Mouse (Mus musculus): ENCODE measurements around the gene Krt6a. TPM values are rescaled to one million over a fixed set of nuclear protein-coding genes. Genes with fewer than 3 reads are reported as not detected.

Gene Krt6a
- 30.7 and 42.9 TPM in 2 replicates for polyA plus RNA-seq (2015; fragmentation: Nextera tagmentation; extraction: Ambion mirVana)

DNA sequence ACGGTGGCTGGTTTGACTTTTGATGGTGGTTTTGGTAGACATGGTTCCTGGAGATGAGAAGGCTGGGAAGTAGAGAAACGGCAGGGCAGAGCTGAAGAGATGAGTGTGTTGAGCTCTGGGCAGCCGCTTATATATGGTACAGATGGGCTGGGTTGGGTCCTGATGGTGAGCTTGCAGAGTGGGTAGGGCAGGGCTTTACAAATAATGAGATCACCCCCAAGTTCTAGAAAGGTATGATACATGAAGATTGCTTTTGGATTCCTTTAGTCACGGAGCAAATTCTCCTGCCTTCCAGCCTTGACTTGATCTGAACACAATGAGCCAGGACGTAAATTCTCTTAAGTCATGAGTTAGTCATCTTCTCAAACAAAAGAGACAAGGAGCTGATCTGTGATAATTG lies at the start of gene Krt6a:
TSS of gene Krt6a (minus strand) at position 101 of the 400 bp plus-strand sequence.
- H3K4me1 ChIP-seq (replicated peaks; ENCODE audit: control insufficient read depth, insufficient read depth), result no peaks in the 10 kb centered on the region
- H3K4me3 ChIP-seq (ENCODE audit: low read depth, low read length), result no peak within 1 kb of the TSS
- WGBS, result 65% methylated on average over 5 of the region's 5 CpGs

DNA sequence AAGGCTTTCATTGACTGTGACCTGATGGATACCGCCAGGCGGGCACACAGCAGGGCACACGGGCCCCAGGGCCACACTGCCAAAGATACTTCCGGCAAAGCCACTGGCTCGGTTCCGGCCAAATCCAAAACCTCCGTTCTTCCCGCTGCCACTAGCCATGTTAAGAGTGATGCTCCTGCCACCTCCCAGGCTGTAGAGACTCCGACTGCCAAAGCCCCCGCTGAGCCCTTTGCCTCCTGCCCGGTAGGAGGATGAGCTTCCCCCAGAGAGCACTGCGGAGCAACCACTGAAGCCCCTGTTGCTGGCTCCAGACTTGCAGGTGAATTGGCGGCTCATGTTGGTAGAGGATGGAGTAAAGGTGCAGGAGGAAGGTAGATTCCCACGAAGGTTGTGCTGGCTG lies 48.6 kb upstream of the Krt6a start, which contains the start of gene Krt71:
TSS of gene Krt71 (minus strand) at position 399 of the 400 bp plus-strand sequence.
- H3K9me3 ChIP-seq (ENCODE audit: control insufficient read depth, low read length), result no peaks in the 10 kb centered on the region
- H3K4me3 ChIP-seq (ENCODE audit: low read depth, low read length), result no peak within 1 kb of the TSS
- ATAC-seq (ENCODE audit: low FRiP score, low TSS enrichment) (no peak), DNase-seq (ENCODE audit: low spot score) (no peak)
- TF ChIP-seq CTCF (IDR thresholded peaks at IDR 0.05; ENCODE audit: low read depth) (no peak), EP300 (optimal IDR thresholded peaks at IDR 0.05) (no peak)
- no peaks in the 10 kb centered on the region for H3K4me1 ChIP-seq (replicated peaks; ENCODE audit: control insufficient read depth, insufficient read depth)
- H3K27me3 ChIP-seq (ENCODE audit: control insufficient read depth, insufficient read depth, low read length), result no peaks in the 10 kb centered on the region
- WGBS, result 63% methylated on average over 14 of the region's 14 CpGs
- H3K4me2 ChIP-seq (replicated peaks; ENCODE audit: low read depth), result no peak within 1 kb of the TSS
- H3K27ac ChIP-seq (replicated peaks), result no peak within 1 kb of the TSS
- H3K36me3 ChIP-seq (ENCODE audit: control insufficient read depth, insufficient read depth, low read length), result no peaks in the 10 kb centered on the region
- H3K9ac ChIP-seq (ENCODE audit: low read length), result no peak within 1 kb of the TSS

More for the DNA sequence above, at the start of gene Krt6a:
- Histone ChIP-seq H3K9me3 (ENCODE audit: control insufficient read depth, low read length) (no peaks in the 10 kb centered on the region), H3K27me3 (ENCODE audit: control insufficient read depth, insufficient read depth, low read length) (no peaks in the 10 kb centered on the region), H3K36me3 (ENCODE audit: control insufficient read depth, insufficient read depth, low read length) (no peaks in the 10 kb centered on the region), H3K9ac (ENCODE audit: low read length) (no peak within 1 kb of the TSS), H3K4me2 (replicated peaks; ENCODE audit: low read depth) (no peak within 1 kb of the TSS), H3K27ac (replicated peaks) (no peak within 1 kb of the TSS)
- no peak for TF ChIP-seq EP300 (optimal IDR thresholded peaks at IDR 0.05)
- no peak for TF ChIP-seq CTCF (IDR thresholded peaks at IDR 0.05; ENCODE audit: low read depth)
- no peak for ATAC-seq (ENCODE audit: low FRiP score, low TSS enrichment)
- DNase-seq (ENCODE audit: low spot score), result no peak

DNA sequence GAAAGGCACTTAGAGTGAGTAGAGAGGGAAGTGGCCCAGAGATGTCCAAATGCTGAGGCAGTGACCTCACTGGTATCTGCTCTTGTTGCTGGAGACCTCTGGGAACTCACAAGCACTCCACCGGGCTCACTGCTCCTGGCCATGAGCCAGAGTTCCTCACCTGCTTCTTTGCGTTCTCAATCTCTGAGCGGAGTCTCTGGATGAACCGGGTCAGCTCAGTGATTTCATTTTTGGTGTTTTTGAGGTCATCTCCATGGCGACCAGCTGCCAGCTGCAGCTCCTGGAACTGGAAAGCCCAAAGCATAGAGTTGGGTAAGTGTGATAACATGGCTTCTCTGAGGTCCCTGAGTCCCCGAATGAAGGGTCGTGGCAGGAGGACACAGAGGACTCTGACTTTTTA lies 43.7 kb upstream of the Krt6a start:
- Histone ChIP-seq H3K36me3 (ENCODE audit: control insufficient read depth, insufficient read depth, low read length) (no peaks in the 10 kb centered on the region), H3K4me2 (replicated peaks; ENCODE audit: low read depth) (no peak overlapping the region), H3K9me3 (ENCODE audit: control insufficient read depth, low read length) (no peaks in the 10 kb centered on the region), H3K9ac (ENCODE audit: low read length) (no peak overlapping the region), H3K4me3 (ENCODE audit: low read depth, low read length) (no peak overlapping the region), H3K27me3 (ENCODE audit: control insufficient read depth, insufficient read depth, low read length) (no peaks in the 10 kb centered on the region), H3K4me1 (replicated peaks; ENCODE audit: control insufficient read depth, insufficient read depth) (no peaks in the 10 kb centered on the region), H3K27ac (replicated peaks) (no peak overlapping the region)
- TF ChIP-seq EP300 (optimal IDR thresholded peaks at IDR 0.05) (no peak), CTCF (IDR thresholded peaks at IDR 0.05; ENCODE audit: low read depth) (no peak)
- ATAC-seq (ENCODE audit: low FRiP score, low TSS enrichment) (no peak), DNase-seq (ENCODE audit: low spot score) (no peak)
- WGBS, result 49% methylated on average over 7 of the region's 7 CpGs

DNA sequence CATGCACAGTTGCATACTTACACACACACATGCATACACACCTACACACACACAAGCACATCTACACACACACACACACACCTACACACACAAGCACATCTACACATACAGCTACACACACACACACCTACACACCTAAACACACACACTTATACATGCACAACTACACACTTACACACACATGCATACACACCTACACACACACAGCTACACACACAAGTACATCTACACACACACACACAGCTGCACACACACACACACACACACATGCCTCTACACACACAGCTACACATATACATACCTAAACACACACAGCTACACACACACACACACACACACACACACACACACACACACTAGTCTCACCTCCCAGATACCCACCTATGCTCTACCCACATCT lies 36.5 kb upstream of the Krt6a start:
- no peak for ATAC-seq (ENCODE audit: low FRiP score, low TSS enrichment)
- no peaks in the 10 kb centered on the region for H3K9me3 ChIP-seq (ENCODE audit: control insufficient read depth, low read length)
- no peaks in the 10 kb centered on the region for H3K36me3 ChIP-seq (ENCODE audit: control insufficient read depth, insufficient read depth, low read length)
- H3K27me3 ChIP-seq (ENCODE audit: control insufficient read depth, insufficient read depth, low read length), result no peaks in the 10 kb centered on the region
- no peak for DNase-seq (ENCODE audit: low spot score)
- TF ChIP-seq CTCF (IDR thresholded peaks at IDR 0.05; ENCODE audit: low read depth) (no peak), EP300 (optimal IDR thresholded peaks at IDR 0.05) (no peak)
- H3K4me2 ChIP-seq (replicated peaks; ENCODE audit: low read depth), result no peak overlapping the region
- no peak overlapping the region for H3K9ac ChIP-seq (ENCODE audit: low read length)
- H3K4me3 ChIP-seq (ENCODE audit: low read depth, low read length), result no peak overlapping the region
- H3K4me1 ChIP-seq (replicated peaks; ENCODE audit: control insufficient read depth, insufficient read depth), result no peaks in the 10 kb centered on the region
- H3K27ac ChIP-seq (replicated peaks), result no peak overlapping the region

DNA sequence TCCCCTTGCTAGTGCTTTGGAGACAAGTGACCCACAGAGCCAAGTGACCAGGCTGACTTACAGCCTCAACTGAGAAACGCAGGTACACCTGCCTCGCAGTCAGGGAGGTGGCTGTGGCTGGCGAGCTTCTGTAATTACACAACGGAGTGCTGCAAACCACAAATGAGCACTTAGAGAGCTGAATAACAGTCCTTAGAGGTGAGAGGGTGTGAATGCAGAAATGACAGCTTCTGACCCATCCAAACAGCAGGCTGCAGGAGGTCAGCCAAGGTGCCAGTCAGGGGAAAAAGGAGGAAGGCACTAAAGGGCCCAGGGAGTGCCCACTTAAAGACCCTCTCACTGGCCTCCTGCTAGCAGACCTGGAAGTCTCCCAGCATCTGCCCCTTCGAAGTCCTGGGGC lies 30.6 kb upstream of the Krt6a start:
- H3K9me3 ChIP-seq (ENCODE audit: control insufficient read depth, low read length), result no peaks in the 10 kb centered on the region
- DNase-seq (ENCODE audit: low spot score) (no peak), ATAC-seq (ENCODE audit: low FRiP score, low TSS enrichment) (no peak)
- no peak overlapping the region for H3K27ac ChIP-seq (replicated peaks)
- WGBS, result 44% methylated on average over 5 of the region's 5 CpGs
- no peaks in the 10 kb centered on the region for H3K36me3 ChIP-seq (ENCODE audit: control insufficient read depth, insufficient read depth, low read length)
- no peak overlapping the region for H3K4me2 ChIP-seq (replicated peaks; ENCODE audit: low read depth)
- no peak overlapping the region for H3K4me3 ChIP-seq (ENCODE audit: low read depth, low read length)
- no peaks in the 10 kb centered on the region for H3K4me1 ChIP-seq (replicated peaks; ENCODE audit: control insufficient read depth, insufficient read depth)
- no peak overlapping the region for H3K9ac ChIP-seq (ENCODE audit: low read length)
- H3K27me3 ChIP-seq (ENCODE audit: control insufficient read depth, insufficient read depth, low read length), result no peaks in the 10 kb centered on the region
- TF ChIP-seq CTCF (IDR thresholded peaks at IDR 0.05; ENCODE audit: low read depth), result no peak
- TF ChIP-seq EP300 (optimal IDR thresholded peaks at IDR 0.05), result no peak

DNA sequence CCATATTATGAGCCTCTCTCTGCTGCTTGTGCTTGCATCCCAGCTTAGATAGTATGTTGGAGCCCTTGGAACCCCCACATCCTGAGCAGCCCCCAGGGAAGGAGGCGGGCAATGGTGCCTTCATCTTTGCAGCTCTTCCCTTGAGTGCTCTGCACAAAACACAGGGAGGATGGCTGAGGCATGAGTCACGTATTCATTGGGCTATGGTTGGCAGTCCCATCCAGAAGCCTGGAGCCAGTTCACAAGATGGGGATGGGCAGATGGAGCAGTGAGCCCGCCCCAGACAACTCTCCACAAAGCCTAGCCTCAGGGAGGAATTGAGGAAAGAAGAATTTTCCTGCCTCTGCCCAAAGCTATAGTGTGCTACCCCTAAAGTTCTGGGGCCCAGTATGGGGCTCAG lies 21.7 kb upstream of the Krt6a start:
- ATAC-seq (ENCODE audit: low FRiP score, low TSS enrichment), result no peak
- WGBS, result 58% methylated on average over 3 of the region's 3 CpGs
- no peak for TF ChIP-seq CTCF (IDR thresholded peaks at IDR 0.05; ENCODE audit: low read depth)
- TF ChIP-seq EP300 (optimal IDR thresholded peaks at IDR 0.05), result no peak

More for the DNA sequence above, 21.7 kb upstream of the Krt6a start:
- Histone ChIP-seq H3K27me3 (ENCODE audit: control insufficient read depth, insufficient read depth, low read length) (no peaks in the 10 kb centered on the region), H3K9ac (ENCODE audit: low read length) (no peak overlapping the region), H3K36me3 (ENCODE audit: control insufficient read depth, insufficient read depth, low read length) (no peaks in the 10 kb centered on the region), H3K9me3 (ENCODE audit: control insufficient read depth, low read length) (no peaks in the 10 kb centered on the region), H3K27ac (replicated peaks) (no peak overlapping the region; the same call in 1 of the 2 replicates), H3K4me3 (ENCODE audit: low read depth, low read length) (no peak overlapping the region), H3K4me2 (replicated peaks; ENCODE audit: low read depth) (no peak overlapping the region), H3K4me1 (replicated peaks; ENCODE audit: control insufficient read depth, insufficient read depth) (no peaks in the 10 kb centered on the region)
- DNase-seq (ENCODE audit: low spot score), result no peak
